Mouse (Mus musculus) c-Kit-positive CD71-positive TER-119-negative erythroid progenitor cells, embryonic 14.5 days (primary cell): ENCODE data around the gene Ntrk3.

Experiments used
- DNase-seq: peaks from one replicate; pipeline ENCODE4 v3.0.0-alpha.2; 2013; ENCODE audit warnings: low read depth

The Ntrk3 gene

DNA sequence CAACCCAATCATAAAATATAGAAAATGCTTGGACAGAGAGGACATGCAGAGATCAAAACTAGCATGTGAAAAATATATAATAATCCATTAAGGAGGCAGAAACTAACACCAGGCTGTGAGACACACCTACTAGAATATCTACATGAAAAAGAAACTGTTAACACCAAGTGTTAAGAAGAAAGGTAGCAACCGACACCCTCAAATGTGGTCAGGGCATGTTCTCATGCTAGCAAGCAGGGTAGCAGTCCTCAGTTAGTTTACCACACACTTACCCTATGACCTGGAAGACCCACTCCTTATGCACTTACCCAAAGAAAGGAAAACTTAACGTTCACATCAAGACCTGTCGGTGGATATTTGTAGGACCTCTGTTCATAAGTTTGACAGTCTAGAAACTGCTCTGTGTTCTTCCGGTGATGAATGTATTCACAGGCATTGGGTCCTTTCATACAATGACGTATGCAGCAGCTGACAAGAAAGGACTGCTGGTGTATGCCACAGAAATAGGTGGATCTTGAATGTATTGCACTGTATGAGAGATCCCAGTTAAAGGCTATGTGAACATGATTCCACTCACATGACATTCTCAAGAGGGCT is at the start of gene Ntrk3:
TSS of gene Ntrk3 (minus strand) at position 399 of the 597 bp plus-strand sequence.
- DNase-seq, result no peak

DNA sequence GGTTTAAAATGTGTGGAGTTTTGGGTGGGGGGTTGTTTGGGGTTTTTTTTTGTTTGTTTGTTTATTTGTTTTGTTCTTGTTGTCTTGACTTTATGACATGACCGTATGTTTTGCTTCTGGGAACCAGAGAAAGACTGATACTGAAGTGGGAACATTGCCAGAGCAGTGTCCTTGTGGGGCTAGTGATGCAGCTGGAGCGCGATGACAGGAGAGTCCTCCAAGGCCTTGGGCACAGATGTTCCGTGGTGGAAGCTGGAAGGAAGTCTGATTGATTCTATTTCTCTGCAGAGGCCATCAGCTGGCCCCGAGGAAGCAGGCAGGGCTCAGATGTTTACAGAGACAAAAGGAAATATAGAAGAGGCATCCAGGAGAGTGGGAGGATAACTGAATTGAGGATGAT is 48.1 kb upstream of the Ntrk3 start:
- no peak for DNase-seq

DNA sequence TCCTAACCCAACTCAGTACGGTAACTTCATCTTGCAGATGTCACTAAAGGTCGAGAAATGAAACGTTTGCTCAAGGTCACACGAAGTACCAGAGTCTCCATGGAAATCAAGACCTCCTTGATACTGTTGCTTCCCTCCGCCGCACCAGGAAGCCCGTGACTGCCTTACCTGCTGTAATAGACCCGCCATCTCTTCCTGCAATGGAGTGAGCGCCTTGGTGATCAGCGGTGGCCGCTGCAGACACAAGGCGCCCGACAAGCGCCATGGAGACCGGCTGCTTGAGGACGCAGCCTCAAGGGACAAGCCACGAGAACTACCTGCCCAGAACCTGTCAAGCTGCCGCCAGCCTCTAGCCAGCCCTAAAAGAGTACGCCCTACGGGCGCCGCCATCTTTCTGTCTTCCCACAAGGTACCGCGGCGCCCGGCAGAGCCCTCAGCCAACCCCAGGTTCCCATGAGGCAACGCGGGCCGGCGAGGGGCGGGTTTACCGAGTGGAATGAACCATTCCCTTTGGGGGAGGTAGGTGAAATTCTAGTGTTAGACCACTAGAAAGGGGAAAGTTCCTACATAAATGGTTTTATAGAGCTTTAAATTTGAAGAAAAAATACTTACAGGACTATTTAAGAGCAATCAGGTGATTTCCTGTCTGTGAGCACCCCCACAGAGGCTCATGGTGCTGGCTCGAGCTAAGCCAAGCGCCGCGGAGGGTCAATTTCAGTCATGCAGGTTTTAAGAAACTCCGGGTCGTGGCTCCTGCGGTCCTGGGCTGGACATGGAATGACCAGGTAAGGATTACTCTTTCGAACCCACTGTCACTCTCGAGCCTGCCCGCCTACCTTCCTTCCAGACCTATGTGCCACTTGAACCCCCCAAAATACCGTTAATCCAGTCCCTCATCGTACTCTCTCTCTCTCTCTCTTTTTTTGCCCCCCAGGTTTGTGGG is 45.1 kb upstream of the Ntrk3 start, which contains the start of the genes Mrps11 and Mrpl46:
TSS of gene Mrps11 (plus strand) at position 481 of the 943 bp plus-strand sequence.
TSS of gene Mrpl46 (minus strand) at position 893 of the 943 bp plus-strand sequence.
- peak; percentile 81 for DNase-seq

DNA sequence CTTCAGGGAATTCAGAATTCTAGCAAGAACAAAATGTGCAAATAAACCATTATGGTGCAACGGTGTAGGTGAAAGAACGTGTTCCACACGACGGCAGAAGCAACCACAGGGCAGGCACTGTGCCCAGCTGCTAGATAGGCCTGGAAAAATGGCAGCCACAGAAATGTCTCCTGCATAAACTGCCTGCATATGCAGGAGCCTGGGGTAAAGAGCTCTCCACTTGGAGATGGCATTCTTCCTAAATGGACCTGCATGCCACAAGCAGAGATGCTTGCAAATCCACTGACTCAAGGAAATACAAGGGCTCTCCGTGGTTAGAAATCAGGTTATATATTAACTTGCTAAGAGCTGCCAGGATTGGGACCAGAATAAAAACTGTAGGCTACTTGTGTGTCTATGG is 40.9 kb upstream of the Ntrk3 start:
- DNase-seq, result no peak

DNA sequence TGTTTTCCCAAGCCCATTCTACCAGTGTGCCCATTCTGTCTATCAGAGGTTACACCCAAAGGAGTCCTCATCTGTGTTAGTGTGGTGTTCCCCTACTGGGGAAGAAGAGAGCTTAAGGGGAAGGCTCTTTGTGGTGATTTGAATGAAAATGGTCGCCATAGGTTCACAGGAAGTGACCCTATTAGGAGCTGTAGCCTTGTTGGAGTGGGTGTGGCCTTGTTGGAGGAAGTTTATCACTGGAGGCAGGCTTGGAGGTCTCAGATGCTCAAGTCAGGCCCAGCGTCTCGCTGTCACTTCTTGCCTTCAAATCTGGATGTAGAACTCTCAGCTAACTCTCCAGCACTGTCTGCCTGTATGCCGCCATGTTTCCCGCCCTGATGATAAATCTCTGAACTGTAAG is 33.1 kb upstream of the Ntrk3 start:
- no peak for DNase-seq

DNA sequence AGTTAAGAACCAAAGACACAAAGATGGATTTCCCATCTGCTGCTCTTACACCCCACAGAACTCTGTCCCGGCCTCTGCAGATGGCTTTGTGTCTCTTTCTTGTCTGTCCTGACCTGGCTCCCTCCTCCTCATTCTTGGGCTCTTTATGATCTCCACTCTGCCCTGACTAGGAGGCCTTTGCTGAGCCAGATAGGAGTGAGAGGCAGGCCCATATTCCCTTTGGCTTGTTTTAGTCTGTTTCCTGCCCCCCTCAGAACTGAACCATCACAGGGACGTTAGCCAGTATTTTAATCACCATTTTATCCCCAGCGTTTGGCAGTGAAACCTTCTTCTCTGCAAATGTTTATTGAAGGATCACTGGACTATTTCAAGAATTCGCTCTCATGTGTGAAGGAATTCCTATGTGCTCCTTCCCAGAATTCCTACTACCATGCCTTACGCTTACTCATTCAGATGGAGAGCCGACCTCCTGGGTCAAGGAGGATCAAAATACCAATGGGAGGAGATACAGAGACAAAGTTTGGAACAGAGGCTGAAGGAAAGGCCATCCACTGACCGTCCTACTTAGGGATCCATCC is 31.4 kb upstream of the Ntrk3 start:
- DNase-seq, result no peak

DNA sequence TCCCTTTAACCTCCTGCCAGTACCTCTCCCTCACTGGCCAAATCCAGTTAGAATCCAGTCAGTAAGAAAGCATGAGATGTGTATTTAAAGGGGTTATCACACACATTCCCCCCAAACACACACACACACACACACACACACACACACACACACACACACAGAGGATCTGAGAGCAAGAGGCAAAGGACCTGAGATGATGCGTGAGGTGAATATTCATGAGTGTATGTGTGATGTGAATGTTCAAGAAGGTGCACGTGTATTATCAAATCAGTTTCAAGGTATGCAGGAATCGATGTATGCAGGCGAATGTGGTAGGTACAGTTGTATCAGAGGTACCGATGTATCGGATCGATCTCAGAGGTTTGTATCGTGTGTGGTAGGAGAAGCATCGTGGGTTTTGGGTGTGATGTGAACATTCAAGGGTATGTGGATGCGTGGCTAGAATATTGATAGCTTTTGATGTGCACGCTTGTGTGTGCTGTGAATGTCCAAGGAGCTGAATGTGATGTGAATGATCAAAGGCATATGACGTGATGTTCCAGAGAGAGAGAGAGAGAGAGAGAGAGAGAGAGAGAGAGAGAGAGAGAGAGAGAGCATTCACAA is 30.2 kb upstream of the Ntrk3 start:
- no peak for DNase-seq

DNA sequence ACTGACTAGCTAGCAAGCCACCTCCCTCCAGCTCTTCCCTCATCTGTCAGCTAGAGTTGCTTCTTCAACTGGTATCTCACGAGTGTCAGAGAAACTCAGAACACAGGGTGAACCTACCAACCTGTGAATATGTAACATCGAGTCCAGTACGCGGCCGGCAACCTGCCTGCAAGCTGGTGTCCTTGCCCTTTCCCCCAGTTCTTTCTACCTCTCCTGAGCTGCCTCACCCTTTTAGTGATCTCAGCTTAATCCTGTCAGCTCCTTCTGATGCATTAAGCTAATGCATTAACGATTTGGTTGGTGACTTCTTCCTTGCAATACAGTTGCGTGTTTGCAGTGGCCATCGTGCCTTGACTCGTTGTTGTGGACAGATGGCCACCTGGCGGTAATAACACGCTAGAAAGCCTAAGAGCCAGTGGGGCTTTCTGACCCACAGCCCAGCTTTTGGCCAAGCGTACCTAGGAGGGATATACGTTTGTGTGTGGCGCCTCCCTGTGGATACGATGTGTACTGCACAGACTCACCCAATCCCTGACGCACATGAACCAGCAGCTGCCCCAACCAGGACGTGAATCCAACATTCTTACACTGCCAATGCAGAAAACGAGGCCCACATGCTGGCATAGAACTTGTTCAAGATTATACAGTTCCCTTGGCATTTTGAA is 28.3 kb upstream of the Ntrk3 start:
- DNase-seq, result peak; percentile 30

DNA sequence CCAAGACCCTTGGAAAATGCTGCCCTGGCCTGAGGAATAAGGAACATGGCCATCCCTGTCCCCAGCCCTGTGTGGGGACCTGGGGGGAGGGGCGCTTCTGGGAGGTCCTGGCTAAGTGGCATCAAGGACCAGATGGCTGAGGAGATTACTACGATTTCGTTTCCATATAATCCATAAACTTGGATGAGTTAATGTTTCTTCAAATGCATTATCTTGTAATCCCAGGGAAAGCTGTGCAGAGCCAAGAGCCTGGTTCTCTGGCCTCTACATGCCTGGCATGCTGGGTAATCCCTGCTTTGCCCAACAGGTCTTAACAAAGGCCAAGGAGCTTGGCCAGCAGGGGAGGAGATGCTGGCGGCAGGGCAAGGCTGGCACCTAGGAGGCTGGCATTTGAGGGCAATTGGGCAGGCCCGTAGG is 27.4 kb upstream of the Ntrk3 start:
- DNase-seq, result no peak

DNA sequence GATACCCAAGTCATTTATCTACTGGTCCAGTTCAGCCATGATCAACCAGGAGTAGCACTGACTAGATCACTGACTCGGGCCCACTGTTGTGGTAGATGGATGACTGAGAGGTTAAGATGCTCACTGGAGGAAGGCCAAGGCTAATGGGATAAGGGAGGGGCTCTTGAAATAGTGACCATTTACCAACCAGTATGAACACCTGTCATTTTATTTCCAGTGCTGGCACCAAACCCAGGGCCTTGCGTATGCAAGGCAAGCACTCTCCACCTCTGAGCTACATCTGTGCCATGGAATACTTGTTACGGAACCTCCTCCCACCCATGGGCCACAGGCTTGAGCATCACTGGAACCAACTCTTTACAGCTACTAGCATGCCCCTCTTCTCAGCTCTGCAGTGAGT is 26.0 kb upstream of the Ntrk3 start:
- no peak for DNase-seq

DNA sequence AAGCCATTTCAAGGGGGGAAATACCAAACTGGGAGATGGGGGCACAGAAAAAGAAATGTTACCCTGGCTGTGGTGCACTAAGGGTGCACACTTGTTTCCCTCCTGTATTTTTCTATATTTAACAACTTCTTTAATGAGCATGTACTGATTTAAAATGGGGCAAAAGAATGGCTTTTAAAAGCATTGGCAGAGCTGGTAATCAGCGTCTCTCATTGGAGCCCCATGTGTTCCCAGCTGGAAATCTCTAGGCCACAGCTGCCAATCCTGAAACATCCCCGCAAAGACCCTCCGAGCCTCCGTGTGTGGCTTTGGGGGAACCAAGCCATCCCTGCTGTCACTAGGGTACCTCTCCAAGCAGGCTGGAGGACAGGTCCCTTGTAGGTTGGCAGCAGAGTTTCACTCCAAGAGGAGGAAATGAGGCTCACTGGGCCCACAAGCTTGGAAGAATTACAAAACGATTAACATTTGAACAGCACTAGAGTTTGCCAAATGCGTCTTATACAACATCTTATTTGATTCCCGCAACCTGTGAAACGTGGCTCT is 16.7 kb upstream of the Ntrk3 start:
- DNase-seq, result no peak

DNA sequence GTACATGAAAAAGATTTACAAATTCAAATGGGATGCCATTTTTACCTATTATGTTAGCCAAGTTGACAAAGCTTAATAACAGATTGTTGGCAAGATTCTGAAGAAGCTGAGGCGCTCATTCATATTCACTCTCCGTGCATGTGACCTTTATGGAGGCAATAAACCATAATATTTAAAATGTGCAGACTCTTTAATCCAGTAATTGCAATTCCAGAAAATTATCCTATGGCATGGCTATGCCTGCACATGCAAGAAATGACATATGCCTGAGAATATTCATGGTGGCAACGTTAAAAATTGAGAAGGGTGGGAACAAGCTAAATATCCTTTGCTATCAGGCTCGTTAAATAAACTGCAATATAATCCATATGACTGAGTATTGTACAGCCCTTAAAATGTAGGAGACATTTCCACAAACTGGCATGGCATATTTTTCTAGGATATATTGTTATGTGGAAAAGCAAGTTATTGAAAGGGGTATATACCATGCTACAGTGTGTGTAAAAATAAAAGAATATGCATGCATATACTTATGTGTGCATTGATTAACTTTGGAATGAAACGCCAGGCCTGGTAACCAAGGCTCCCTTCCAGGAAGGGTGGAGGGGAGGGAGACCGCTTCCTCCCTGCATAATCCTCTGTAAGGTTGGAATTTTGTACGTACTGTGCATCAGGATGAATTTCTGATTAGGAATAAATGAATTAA is 16.1 kb upstream of the Ntrk3 start:
- no peak for DNase-seq

DNA sequence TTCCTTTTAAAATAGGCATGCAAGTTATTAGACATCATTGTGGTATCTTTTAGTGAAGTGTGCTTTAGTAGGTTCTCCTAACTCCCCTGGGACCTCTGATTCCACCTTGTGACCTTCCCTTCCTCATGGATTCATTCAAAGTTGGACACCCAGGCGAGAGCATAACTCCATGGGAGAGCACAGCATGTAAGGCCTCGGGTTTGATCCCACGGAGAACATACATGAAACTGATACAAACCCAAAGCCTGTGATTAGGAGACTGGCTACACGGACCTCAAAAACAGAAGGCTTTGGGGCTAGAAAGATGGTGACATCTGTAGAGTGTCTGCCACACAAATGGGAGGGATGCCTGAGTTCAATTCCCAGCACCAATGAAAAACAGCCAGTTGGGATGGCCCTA is 15.1 kb upstream of the Ntrk3 start:
- no peak for DNase-seq

DNA sequence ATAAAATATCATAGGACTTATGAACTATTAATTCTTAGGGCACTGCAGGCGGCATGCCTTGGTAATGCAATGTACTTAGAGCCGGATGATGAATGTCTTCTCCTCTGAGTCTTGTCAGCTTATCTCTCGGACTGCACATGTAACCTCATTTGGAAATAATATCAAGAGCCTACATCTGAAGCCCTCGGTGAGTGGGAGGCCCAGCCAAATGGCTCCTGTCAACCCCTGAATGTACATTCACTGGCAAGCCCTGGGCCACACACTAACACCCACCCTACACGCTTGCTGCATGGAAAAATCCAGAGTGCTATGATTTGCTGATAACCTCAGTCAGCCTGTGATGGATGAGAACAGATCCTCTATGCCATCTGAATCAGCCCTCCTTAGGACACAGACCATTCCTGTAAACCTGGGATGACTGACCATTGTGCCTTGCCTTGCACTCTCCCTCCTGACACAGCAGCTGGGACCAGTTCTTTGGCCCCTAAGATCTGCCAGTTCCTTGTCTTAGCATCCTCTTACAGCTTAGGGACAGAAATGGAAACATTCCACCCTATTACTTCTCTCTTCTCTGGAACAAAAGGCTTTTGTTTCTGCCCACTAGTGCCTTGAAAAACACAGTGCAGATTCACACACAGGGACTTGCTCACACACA is 6.0 kb upstream of the Ntrk3 start:
- DNase-seq, result no peak

DNA sequence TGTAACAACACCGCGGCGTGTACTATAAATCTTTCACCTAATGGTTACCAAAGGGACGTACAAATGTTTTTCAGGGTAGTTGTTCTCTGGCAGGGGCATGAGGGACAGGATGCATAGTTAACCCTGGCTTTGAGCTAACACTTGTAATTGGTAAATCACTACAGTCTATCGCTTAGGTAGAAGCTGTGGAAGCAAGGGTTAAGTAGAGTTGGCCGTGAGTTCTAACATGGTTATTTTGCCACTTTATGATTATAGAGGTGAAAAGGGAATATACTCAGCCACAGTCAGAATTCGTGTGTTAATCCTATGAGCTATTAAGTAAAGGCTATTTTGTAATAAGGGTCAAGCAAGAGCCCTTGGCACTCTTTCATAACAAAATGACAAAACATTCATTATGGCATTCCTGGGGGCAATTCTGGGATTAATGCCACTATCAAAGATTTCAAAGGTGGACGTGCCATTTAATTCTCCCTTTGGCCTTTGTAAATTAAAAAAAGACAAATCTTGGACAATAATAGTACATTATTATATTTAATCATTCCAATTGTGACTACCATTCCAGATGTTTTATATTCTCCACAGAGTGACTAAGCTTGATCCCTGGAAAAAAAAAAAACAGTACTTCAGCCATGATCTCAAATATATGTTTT is 1.7 kb upstream of the Ntrk3 start:
- no peak for DNase-seq

DNA sequence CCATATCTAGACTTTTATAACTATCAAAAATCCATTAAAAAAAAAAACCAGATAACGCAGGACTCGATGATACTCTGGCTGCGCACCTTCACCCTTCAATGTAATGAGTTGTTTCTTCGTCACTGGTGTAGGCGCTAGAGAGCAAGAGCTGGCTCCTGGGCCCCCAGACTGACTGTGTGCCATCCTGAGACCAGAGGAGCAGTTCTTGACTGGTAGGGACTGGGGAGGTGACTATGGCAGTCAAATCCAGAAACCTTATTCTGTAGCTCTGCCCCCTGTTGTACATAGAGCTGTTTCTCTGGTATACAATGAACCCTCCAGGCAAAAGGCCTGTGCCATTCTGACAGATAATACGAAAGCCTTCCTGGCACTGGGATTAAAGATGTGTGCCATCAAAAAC is 616 bp downstream of the Ntrk3 start:
- no peak for DNase-seq

DNA sequence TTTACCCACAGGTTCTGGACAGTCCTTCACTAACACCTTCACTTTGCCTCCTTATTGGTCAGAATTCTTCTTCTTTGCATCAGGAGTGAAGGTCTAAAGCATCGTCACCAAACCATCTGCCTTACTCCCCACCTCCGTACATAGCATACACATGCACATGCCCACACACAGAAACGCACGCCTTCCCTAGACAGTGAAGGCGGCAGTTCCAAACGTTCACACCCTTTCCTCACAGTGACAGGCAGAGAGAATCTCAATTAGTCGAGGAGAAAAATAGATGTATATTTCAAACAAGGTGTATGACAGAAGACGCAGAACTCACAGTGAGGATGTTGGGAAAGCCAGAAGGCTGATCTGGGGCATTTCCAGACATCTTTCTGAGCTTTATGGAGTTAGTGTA is 6.4 kb downstream of the Ntrk3 start:
- no peak for DNase-seq

DNA sequence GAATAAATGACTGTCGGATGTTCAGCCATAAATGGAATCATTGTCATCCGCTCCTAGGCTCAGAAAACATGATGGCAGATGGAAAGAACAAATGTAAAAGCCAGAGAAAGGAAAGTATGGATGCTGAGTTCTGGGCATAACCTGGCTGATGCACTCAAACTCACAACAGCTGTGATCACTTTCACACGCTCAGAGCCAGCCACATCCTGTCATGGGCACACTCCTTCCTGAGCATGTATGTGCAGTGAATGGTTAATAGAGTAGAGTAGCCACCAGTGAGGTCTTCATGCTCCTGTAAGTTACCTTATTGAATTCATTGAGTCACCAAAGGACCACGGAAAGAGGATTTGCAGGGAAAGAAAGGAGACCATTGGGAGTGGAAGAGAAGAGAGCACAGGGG is 13.2 kb downstream of the Ntrk3 start:
- DNase-seq, result no peak

DNA sequence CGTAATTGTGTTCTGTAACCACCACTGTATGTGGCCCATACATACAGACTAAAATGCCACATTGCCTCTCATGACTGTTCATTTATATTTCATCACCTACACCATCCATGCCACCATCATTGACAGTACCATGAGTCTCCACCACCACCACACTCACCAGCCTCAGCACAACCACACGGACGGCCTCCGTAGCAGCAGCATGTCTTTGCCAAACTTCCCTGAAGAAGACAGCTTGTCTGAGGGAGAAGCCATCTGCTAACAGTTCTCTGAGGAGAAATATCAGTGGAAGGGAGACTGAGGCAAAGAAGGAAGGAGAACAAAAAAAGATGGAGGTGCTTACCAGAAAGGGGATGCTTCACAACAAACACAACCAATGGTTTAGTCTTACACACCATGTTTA is 15.8 kb downstream of the Ntrk3 start:
- DNase-seq, result no peak
